Mouse (Mus musculus): ENCODE results near the gene Rab7b.

Rab7b gene

DNA sequence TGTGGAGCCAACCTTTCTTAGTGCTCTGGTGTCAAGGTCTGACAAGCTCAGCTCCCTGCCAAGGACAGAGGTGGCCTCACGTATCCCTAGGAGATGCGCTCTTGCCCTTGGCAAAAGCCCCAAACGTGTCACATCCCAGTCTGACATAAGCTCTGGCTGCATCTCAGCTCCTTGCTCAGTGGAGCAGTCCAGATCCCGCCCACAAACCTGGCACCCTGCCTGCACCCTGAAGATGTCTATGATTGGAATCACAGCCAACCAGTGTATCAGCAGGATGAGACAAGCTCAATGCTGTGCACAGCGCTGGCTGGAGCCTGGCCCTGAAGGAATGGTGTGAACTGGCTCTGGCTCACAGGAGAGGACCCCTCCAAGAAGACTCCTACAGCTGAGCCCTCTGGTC, 48.8 kb downstream of the Rab7b start:
- DNase-seq (ENCODE audit: low read depth in 2 of 2, low spot score in 2 of 2) = no peak

DNA sequence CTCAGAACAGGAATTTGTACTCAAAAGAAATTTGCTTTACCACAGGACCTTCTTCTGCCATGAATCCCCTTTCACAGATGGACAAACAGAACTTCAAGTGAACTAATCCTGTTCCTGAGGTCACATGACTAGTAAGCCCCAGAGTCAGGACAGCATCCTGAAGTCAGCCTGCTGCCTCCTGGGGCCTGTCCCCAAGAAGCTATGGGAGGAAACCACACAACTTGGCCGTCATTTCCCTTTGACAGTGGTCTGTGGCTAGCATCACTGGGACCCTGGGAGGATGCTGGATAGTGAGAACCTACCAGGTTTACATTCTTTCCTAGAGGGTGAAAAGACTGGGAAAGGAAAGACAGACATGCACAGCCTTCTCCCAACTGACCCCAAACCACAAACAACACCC, 50.3 kb downstream of the Rab7b start:
- DNase-seq (ENCODE audit: low read depth in 2 of 2, low spot score in 2 of 2) = no peak

DNA sequence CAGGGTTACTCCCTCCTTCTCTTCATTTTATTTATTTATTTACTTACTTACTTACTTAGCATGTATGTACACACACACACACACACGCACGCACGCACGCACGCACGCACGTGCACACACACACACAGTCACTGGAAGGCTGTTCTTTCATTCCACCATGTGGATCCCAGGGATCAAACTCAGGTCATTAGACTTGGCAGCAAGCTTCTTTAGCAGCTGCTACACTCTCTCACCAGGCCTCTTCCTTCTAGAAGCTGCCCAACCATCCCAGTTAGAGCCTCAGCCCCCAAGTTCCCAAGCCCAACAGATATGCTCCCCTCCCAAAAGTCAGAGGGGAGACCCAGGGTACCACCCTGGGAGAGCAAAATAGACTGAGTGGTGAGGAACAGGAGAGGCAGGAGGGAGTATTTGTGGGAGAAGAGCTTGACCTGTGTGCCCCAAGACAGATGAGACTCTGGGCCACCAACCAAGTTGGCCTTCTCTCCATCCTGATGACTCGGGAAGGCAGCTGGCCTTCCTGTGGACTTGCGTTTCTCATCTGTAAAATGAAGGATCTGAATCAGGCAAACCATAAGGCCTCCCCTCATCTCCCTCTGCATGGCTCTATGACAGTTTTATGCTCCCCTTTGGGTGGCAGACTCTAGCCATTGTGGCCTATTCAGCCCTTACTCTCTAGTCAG, 51.1 kb downstream of the Rab7b start:
- DNase-seq (ENCODE audit: low read depth in 2 of 2, low spot score in 2 of 2) = no peak

DNA sequence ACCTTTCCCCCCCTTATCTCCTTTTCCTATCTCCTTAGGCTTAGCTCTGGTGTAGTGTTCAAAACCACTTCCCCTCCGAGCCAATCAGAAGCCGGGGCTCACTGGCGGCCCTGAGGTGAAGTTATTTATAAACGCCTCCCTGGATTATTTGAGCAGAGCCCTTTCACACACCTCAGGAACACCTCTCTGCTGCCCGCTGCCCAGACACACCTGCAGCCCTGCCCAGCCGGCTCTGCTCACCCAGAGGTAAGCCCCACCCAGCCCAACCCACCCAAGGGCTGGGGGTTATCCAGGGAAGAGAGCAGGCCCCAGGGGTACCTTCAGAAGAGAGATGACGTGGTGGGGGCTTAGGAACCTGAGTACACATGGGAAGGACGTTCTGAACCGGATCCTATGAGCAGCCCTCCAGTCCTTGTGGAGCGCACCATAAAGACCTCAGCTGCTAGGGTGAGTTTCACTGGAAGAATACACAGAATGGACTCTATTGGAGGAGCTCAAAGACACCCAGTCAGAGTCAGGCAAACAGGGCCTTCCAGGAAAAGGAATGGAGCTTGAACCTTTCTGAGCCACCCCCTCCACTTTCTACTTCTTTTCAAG, 55.5 kb downstream of the Rab7b start, which contains the start of gene Slc26a9:
Gene Slc26a9, plus strand, starts transcription at position 155 of the 597 bp plus-strand sequence.
- no peak for DNase-seq (ENCODE audit: low read depth in 2 of 2, low spot score in 2 of 2)

DNA sequence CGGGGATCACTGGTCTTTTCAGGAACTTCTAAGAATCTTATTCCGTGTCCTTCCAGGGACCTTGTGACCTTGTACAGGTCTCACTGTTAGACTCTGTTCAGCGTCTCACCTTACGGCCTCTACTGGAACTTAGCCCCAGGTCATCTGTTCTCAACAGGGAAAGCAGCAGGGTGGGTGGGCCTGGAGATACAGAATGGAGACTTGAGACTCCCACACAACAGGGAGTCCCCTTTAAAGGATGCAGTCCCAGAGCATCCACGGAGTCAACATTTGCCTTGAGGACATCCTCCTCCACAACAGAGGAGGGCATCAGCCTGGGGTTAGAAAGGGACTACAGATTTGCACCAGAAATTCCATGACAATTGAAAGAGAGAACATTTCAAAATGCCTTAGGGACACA, 56.9 kb downstream of the Rab7b start:
- no peak for DNase-seq (ENCODE audit: low read depth in 2 of 2, low spot score in 2 of 2)

DNA sequence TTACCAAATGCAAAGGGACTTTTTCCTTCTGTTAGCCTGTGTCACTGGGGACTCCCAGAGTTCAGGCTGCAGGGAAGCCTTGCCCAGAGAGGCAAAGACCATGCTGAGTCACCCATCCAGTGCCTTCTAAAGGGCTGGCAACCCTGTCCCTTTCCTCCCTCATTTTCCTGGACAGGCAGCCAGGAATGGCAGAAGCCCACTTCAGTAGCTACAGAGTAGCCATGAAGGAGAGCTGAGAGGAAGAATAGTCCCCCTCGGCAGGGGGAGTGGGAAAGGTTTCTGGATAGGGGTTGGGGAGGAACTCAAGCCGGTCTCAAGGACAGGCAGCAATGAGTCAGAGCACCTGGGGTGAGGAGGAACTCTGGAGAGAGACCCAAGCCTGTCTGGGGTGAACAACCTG, 59.3 kb downstream of the Rab7b start:
- no peak for DNase-seq (ENCODE audit: low read depth in 2 of 2, low spot score in 2 of 2)

DNA sequence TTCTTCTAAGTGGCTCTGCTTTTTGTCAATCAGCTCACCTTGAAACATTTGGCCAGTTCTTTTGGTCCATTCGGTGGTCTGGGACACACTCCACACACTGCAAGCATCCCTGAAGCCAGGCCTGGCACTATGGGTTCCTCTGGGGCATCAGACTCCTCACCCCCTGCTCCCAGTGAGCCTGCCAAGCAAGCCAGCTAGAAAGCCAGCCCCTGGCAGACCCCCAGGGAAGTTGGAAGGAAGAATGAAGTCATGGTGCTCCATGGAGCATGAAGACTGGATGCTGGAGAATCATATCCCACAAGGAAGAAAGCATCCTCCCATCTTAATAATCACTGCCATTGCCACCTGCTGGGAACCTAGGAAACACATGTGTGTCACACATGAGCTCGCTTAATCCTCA, 60.1 kb downstream of the Rab7b start:
- no peak for DNase-seq (ENCODE audit: low read depth in 2 of 2, low spot score in 2 of 2)

DNA sequence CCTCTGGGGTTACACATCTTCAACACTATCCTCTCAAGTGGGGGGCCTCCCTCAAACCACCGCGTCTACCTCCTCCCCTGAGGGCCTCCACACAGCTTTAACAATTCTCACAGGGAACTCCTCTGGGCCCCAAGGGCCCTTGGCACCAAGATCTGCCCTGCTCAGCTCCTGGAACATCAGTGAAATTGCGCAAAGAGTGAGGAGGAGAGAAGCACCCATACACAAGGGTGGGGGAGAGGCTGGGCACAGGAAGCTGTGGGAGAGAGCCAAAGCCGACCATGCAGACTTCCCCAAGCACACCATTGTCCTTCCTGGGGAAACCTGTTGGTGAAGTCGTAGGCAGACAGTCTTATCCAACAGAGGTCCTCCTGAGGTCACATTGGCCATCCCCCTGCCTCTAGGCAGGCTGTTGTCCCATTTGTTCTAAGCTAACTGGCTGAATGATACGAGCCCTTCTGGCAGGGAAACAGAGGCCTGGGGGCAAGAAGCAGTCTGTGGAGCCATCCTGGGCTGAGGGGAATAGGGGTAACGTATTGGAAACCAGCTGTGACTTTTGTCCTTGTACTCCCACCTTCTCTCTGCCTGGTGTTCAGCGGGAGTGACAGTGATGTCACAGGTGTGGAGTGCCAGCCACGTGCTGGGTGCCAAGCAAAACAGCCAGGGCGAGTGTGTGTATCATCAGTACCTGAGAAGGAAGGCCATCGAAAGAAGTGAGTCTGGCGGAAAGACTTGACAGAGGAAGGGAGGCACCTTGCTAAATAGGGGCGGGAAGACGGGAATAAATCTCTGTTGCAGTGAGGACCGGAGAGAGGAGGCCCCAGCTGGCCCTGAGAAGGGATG, 61.4 kb downstream of the Rab7b start:
- no peak for DNase-seq (ENCODE audit: low read depth in 2 of 2, low spot score in 2 of 2)

DNA sequence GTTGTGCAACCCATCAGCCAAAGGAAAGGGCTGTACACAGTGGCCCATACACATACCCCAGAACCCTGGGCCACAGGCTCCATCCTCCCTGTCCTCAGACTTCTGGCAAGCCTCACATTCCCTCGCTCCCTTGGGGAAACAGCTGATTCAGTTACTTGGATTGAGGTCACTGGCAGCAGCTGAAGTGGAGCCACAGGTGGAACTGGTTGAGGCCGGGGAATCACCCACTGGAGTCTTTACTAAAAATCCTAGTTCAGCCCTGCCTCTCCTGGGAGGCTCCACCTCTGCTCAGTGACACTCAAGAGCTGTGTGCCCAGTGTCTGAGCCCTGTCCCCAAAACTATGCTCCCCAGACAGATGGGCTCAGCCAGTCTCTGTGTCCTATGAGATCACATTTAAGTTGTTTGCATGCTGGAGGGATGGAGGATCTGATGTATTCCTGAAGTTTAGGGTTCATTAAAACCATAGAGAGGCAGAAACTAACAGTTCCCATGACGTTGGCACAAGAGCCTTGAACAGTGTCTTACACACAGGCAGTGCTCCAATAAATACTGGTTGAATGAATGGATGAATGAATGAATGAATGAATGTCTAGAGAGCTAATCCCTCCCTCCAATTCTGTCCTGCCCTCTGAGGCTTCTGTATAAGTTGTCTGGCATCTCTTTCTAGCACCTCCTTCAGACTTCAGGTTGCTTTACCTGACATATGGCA, 62.8 kb downstream of the Rab7b start:
- DNase-seq (ENCODE audit: low read depth in 2 of 2, low spot score in 2 of 2) = no peak

DNA sequence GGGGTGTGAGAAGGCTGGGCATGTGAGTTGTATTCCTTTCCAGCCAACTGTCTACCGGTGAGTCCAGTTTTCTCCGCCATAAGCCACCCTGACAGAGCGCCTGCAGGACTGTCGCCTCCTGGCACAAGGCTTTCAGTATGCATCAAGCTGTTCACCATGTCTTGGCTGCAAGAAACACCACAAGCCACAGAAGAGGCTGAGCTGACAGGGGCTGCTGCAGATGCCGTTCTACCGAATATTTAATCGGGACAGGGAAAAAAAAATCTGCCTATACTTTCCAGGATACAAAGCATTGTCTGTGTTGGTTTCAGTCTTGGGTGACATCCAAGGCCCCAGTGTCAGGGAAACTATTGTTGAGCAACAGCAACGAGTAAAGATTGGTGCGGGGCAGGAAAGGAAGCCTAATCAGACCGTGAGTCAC, 63.4 kb downstream of the Rab7b start:
- no peak for DNase-seq (ENCODE audit: low read depth in 2 of 2, low spot score in 2 of 2)

DNA sequence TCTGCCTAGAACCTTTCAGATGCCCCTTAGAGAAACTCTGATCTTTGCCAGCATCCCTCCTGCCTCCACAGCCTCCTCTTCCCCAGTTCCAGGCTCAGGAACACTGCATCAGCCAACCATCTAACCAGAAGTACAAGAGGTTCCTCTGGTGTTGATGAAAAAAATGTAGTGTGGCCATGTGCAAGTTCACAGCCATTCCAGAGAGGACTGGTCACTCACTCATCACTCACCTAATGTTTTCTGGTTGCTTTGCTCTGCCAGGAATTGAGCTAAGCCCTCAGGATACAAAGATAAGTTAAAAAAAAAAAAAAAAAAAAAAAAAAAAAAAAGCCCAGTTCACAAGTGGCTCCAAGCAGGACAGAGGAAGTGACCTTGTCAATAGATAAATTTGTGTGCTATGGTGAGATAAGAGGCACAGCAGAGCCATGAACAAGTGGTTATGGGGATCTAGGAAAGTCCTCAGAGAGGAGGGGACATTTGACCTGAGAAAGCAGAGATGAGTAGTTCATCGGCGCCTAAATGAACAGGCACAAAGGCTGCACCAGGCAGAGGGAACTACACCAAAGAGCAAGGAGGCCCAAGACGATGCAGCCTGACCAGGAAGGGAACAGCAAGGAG, 65.8 kb downstream of the Rab7b start:
- DNase-seq (ENCODE audit: low read depth in 2 of 2, low spot score in 2 of 2) = no peak

DNA sequence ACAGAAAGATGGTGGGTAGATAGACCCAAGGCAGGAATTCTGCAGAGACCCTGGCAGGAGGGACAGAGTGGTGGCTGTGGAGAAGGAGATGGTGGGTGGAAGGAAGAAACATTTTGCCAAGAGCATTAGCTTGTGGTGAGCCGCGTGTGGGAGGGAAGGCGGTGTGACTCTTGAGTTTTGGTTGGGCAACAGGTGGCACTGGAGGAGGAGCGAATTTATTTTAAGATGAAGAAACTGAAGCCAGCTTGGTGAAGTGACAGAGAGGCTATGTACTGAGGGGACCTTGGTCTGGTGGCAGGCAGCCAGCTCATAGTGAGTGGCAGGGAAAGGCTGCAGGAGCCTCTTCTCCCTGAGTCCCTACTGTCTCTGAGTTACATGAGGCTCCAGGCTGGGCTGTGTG, 66.4 kb downstream of the Rab7b start:
- no peak for DNase-seq (ENCODE audit: low read depth in 2 of 2, low spot score in 2 of 2)

DNA sequence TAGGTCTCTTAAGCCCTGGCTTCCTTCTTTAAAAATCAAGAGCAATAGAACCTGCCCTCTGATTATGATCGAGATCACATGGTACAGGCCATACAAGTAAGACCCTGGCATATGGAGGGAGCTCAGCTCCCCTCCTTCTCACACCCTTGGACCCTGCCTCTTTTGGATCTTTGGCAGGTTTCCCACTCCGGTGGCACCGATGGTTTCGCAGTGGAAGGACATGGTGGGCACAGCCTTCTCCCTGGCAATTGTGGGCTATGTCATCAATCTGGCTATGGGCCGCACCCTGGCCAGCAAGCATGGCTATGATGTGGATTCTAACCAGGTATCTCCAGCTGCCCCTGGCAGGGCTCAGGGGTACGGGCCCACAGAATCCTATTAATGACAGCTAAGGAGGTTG, 68.7 kb downstream of the Rab7b start:
- no peak for DNase-seq (ENCODE audit: low read depth in 2 of 2, low spot score in 2 of 2)

DNA sequence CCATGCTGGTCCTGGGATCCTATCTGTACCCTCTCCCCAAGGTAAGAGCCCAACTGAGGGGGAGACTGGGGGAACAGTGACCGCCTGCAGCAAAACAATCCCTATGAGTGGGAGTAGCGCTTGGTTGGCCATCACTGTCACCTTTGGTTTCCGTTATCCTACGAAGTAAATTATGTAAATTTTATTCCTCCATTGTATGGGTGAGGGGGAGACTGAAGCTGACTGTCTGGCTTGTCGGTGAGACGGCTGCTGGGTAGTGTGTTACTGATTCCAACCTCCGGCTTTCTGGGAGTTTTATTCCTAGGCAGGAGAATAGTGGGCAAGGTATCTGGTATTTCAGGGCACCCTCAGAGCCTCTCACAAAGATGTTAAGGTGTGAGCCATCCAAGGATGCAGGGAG, 70.3 kb downstream of the Rab7b start:
- no peak for DNase-seq (ENCODE audit: low read depth in 2 of 2, low spot score in 2 of 2)

DNA sequence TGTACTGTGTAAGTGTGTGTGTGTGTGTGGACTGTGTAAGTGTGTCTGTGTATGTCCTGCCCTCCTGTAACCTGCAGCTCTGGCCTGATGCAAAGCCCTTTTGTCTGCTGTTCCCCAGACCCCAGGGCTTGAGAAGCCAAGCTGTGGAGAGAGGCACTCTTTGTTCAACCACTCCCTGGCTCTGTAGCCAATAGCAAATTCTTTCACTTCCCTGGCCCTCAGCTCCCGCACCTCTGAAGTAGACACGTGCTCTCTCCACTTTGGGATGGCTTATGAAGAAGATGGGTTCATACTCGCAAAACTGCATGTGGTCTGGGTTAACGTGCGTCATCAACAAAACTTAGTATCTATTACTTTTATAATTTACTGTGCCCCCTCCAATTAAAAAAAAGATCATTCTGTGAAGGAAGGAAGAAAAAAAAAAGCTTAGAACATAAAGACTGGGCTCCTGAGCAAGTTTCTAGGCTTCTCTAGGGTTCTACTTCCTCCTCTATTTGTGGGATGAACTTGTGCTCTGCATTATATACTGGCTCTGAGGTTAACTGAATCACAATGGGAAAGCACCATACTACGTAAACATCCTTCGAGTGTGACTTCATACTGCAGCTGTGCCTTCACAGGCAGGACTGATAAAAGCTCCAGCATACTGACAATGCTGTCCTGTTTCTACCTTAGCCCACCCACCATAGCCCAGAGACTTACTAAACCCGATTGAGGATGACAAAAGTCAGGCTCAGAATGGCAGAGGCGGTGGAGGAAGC, 71.4 kb downstream of the Rab7b start:
- DNase-seq (ENCODE audit: low read depth in 2 of 2, low spot score in 2 of 2) = no peak

DNA sequence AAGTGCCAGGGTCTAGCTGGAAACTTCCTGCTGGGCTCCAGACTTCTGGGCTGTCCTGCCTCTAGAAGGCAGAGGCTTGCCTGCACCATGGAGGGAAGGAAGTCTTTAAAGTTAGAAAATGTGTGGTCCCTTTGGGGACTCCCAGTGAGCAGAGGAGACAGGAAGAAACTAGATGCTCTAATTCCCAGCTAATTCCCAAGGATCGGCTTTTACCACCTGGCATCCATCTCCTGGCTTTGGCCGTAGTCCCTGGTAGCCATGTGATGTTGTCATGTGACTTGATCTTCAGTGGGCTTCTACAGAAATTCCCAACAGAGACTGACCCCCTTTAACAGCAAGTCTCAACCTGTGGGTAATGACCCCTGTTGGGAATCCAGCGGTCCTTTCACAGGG, 71.9 kb downstream of the Rab7b start:
- no peak for DNase-seq (ENCODE audit: low read depth in 2 of 2, low spot score in 2 of 2)

DNA sequence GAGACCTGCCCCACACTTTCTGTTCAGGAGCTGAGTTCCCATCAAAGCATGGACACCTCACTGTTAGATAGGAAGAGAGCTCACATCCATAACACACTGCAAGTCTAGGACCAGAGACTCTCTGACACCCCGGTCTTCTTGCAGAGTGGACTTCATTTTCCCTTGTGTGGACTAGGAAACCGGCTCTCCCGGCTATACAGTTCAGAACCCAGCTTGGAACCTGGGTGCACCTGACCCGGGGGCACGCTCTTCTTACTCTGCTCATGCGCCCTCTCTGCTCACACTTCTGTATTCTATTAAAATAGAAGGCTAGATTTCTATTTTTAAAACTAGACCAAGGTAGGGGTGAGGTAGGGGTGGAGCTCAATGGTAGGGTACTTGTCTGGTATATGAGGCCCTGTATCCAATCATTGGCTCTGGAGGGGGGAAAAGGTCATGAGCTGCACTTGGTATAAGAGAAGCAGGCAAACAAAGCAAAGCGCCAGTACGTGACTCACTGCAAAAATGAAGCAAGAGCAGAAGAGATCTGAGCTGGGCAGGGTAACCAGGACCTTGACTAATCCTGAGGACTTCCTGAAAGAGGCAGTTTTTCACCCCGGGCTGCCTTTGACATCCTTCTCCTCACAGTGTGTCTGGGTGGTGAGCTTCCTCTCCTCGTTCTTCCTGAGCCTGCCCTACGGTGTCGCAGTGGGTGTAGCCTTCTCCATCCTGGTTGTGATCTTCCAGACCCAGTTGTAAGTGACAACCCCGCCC, 72.8 kb downstream of the Rab7b start:
- no peak for DNase-seq (ENCODE audit: low read depth in 2 of 2, low spot score in 2 of 2)

DNA sequence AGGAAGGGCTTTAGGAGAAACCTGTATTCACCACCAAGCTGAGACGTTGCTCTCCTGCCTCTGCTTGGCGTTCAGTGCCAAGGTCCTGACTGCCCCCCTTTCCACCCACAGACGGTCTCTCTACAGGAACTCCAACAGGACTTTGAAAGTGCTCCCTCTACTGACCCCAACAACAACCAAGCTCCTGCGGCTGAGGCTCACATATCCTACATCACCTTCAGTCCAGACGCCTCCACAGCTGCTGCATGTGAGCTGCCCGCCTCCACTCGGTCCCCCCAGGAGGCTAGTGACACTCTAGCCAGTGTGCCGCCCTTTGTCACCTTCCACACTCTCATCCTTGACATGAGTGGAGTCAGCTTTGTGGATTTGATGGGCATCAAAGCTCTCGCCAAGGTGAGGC, 75.2 kb downstream of the Rab7b start:
- DNase-seq (ENCODE audit: low read depth in 2 of 2, low spot score in 2 of 2) = no peak

DNA sequence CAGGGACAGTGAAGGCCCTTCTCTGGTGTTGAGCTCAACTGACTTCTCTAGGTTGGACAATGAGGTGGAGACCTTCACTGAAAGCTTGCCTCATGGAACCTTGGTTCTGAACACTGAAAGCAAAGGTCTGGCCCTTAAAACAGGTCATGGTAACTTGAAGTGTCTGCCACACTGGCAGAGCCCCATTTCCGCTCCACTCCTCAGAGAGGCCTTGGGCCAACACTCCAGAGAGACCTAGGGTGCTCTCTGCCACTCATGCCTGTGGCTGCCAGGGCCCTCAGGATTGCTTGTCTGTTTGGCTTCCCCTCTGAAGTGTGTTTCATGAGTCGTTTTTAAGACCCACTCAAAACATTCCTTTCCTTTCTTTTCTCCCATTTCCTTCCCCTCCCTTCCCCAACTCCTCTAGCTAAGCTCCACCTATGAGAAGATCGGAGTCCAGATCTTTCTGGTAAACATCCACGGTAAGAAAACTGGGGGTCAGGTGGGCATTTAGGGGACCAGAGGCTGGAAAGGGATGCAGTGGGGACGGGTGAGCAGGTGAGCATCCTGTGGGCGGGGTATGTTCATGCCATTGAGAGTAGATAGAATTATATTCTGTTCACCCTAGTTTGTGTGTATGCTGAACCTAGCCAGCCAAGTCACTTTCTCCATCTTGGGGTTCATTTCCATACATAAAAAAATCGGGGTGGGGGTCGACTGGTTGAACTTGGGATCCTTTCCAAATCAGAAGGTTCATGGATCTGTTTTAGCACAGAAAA, 76.3 kb downstream of the Rab7b start:
- no peak for DNase-seq (ENCODE audit: low read depth in 2 of 2, low spot score in 2 of 2)
